8 mouse cellular contexts compared by ENCODE assay signal in genomic region chr3:103280241-103280761, GRCm38 (mm10). TPM values are rescaled to one million over a fixed set of nuclear protein-coding genes. Genes with fewer than 3 reads are reported as not detected.
DNase-seq lines count a peak whose midpoint lies in the region; ATAC-seq lines count a peak whose summit lies in the region.

No protein-coding gene starts in this region.

- under 1% methylated on average over 31 of the region's 36 CpGs for WGBS in hindbrain, embryonic 16.5 days

- H3K4me3 ChIP-seq in hindbrain, embryonic 16.5 days (ENCODE audit: low read length) = peak overlapping the region; percentile 99

- peak overlapping the region; percentile 98 for H3K9ac ChIP-seq in hindbrain, embryonic 16.5 days (ENCODE audit: low read depth, low read length)

- no peaks in the 10 kb centered on the region for H3K36me3 ChIP-seq in hindbrain, embryonic 16.5 days (ENCODE audit: control insufficient read depth, insufficient read depth, low read length)

- DNase-seq in T-cell, adult 2 months (ENCODE audit: low spot score) = peak; percentile 50
- peak; percentile 73 to 75 for DNase-seq in cerebellum, postnatal 14 days
- DNase-seq in frontal cortex, postnatal 14 days (ENCODE audit: low spot score in 2 of 2) = peak; percentile 41 to 48
- DNase-seq in left cerebral cortex, postnatal 25 days (ENCODE audit: low spot score in 2 of 2) = peak; percentile 46 to 56
- peak; percentile 66 for DNase-seq in right cerebral cortex, postnatal 25 days
- peak; percentile 18 to 25 for DNase-seq in urinary bladder, postnatal 36 days (ENCODE audit: low spot score in 2 of 2)

- intact Hi-C loops in left cerebral cortex, postnatal 25 days (cut with DNase I) = no loop called here

- H3K4me2 ChIP-seq in hindbrain, embryonic 16.5 days (ENCODE audit: low read length) = peak overlapping the region; percentile 97

- peaks cover 14% of the 10 kb centered on the region for H3K4me1 ChIP-seq in hindbrain, embryonic 16.5 days (ENCODE audit: control insufficient read depth, insufficient read depth, low read depth, low read length)

- H3K9me3 ChIP-seq in hindbrain, embryonic 16.5 days (ENCODE audit: control insufficient read depth, low read length) = no peaks in the 10 kb centered on the region

- H3K27ac ChIP-seq in hindbrain, embryonic 16.5 days (ENCODE audit: low read depth, low read length) = peak overlapping the region; percentile 99

- peak; percentile 74 for ATAC-seq in hindbrain, embryonic 16.5 days
- peak; percentile 70 for ATAC-seq in megakaryocyte-erythroid progenitor cell, adult 5-6 weeks (replicated peaks; ENCODE audit: low FRiP score, low TSS enrichment, poor library complexity, severe bottlenecking)

- H3K27me3 ChIP-seq in hindbrain, embryonic 16.5 days (replicated peaks; ENCODE audit: control insufficient read depth, insufficient read depth, low read length) = no peaks in the 10 kb centered on the region

RNA-seq across cellular contexts. Expression of gene Trim33, which starts 1.2 kb away (rescaled TPM):
- 19.4 and 21.7 TPM in 2 replicates for polyA plus RNA-seq in hindbrain, embryonic 16.5 days (2015; fragmentation: Nextera tagmentation; extraction: Ambion mirVana)
- total RNA-seq in left cerebral cortex, postnatal 25 days (2021) = 10 to 100 TPM; 55.8 to 58.9 TPM
- 87.1 and 90.4 TPM in 2 replicates for total RNA-seq in megakaryocyte-erythroid progenitor cell, adult 5-6 weeks (2014; fragmentation: Nextera tagmentation)
- total RNA-seq in megakaryocyte-erythroid progenitor cell, adult 5-6 weeks (2017) = 68.0 and 93.9 TPM in 2 replicates

Comparison
In these comparisons a context has a peak if more than half of its experiments do, and no peak if none do; other contexts are left out.
1. Peak in every context shown above with its lines: DNase-seq, ATAC-seq, H3K4me3 ChIP-seq and H3K27ac ChIP-seq.
2. DNase-seq: peak in every context shown above with its lines; median percentile 74 in cerebellum, postnatal 14 days; 66 in right cerebral cortex, postnatal 25 days; 51 in left cerebral cortex, postnatal 25 days; 50 in T-cell, adult 2 months; 44 in frontal cortex, postnatal 14 days; 22 in urinary bladder, postnatal 36 days.